Mouse (Mus musculus): Measurements from ENCODE around the gene Sema3d. TPM values are rescaled to one million over a fixed set of nuclear protein-coding genes. Genes with fewer than 3 reads are reported as not detected.

Sema3d gene
- polyA plus RNA-seq, 1 experiment from 2014 or later: 13.4 TPM

GRCm38 (mm10) chr5:12442176-12443105 is 59.3 kb downstream of the Sema3d start:
- 74% methylated on average over 7 of the region's 7 CpGs for WGBS
- Histone ChIP-seq H3K4me1 (no peaks in the 10 kb centered on the region), H3K4me3 (no peak overlapping the region), H3K4me2 (no peak overlapping the region), H3K9me3 (no peaks in the 10 kb centered on the region), H3K36me3 (no peaks in the 10 kb centered on the region), H3K27me3 (replicated peaks) (no peaks in the 10 kb centered on the region), H3K9ac (no peak overlapping the region), H3K27ac (replicated peaks) (no peak overlapping the region)
- no peak for ATAC-seq (ENCODE audit: extremely low read depth, insufficient number of reproducible peaks, low FRiP score, low TSS enrichment)

GRCm38 (mm10) chr5:12451089-12451488 is 67.9 kb downstream of the Sema3d start:
- H3K4me1 ChIP-seq: no peaks in the 10 kb centered on the region
- no peak overlapping the region for H3K27ac ChIP-seq (replicated peaks)
- no peaks in the 10 kb centered on the region for H3K36me3 ChIP-seq
- H3K4me3 ChIP-seq: no peak overlapping the region
- 79% methylated on average over 4 of the region's 4 CpGs for WGBS
- no peak overlapping the region for H3K4me2 ChIP-seq
- H3K27me3 ChIP-seq (replicated peaks): no peaks in the 10 kb centered on the region
- H3K9ac ChIP-seq: no peak overlapping the region
- no peak for ATAC-seq (ENCODE audit: extremely low read depth, insufficient number of reproducible peaks, low FRiP score, low TSS enrichment)
- H3K9me3 ChIP-seq: no peaks in the 10 kb centered on the region

- H3K4me3 ChIP-seq: no peak overlapping the region
- H3K9ac ChIP-seq: no peak overlapping the region
- H3K9me3 ChIP-seq: no peaks in the 10 kb centered on the region
- ATAC-seq (ENCODE audit: extremely low read depth, insufficient number of reproducible peaks, low FRiP score, low TSS enrichment): no peak
- H3K4me1 ChIP-seq: no peaks in the 10 kb centered on the region
- 63% methylated on average over 1 of the region's 1 CpGs for WGBS
- H3K27me3 ChIP-seq (replicated peaks): no peaks in the 10 kb centered on the region
- H3K36me3 ChIP-seq: no peaks in the 10 kb centered on the region
- no peak overlapping the region for H3K4me2 ChIP-seq
- no peak overlapping the region for H3K27ac ChIP-seq (replicated peaks)
Measured at GRCm38 (mm10) chr5:12454946-12455345, 71.8 kb downstream of the Sema3d start.

GRCm38 (mm10) chr5:12457509-12457908 is 74.3 kb downstream of the Sema3d start:
- Histone ChIP-seq H3K4me3 (no peak overlapping the region), H3K9me3 (no peaks in the 10 kb centered on the region), H3K27ac (replicated peaks) (no peak overlapping the region), H3K36me3 (no peaks in the 10 kb centered on the region), H3K4me2 (no peak overlapping the region), H3K27me3 (replicated peaks) (no peaks in the 10 kb centered on the region), H3K9ac (no peak overlapping the region), H3K4me1 (no peaks in the 10 kb centered on the region)
- 64% methylated on average over 1 of the region's 1 CpGs for WGBS
- no peak for ATAC-seq (ENCODE audit: extremely low read depth, insufficient number of reproducible peaks, low FRiP score, low TSS enrichment)

GRCm38 (mm10) chr5:12467568-12468336 is 84.6 kb downstream of the Sema3d start:
- Histone ChIP-seq H3K4me1 (no peaks in the 10 kb centered on the region), H3K27me3 (replicated peaks) (no peaks in the 10 kb centered on the region), H3K27ac (replicated peaks) (no peak overlapping the region), H3K36me3 (no peaks in the 10 kb centered on the region), H3K9ac (no peak overlapping the region), H3K4me2 (no peak overlapping the region), H3K9me3 (no peaks in the 10 kb centered on the region), H3K4me3 (no peak overlapping the region)
- no peak for ATAC-seq (ENCODE audit: extremely low read depth, insufficient number of reproducible peaks, low FRiP score, low TSS enrichment)
- WGBS: 55% methylated on average over 4 of the region's 4 CpGs

- H3K27me3 ChIP-seq (replicated peaks): no peaks in the 10 kb centered on the region
- H3K9me3 ChIP-seq: peaks cover 2% of the 10 kb centered on the region; the same call in 1 of the 2 replicates
- 50% methylated on average over 5 of the region's 5 CpGs for WGBS
- no peak overlapping the region for H3K9ac ChIP-seq
- H3K27ac ChIP-seq (replicated peaks): no peak overlapping the region
- no peak overlapping the region for H3K4me3 ChIP-seq
- no peak for ATAC-seq (ENCODE audit: extremely low read depth, insufficient number of reproducible peaks, low FRiP score, low TSS enrichment)
- no peak overlapping the region for H3K4me2 ChIP-seq
- peaks cover 9% of the 10 kb centered on the region for H3K4me1 ChIP-seq
- H3K36me3 ChIP-seq: no peaks in the 10 kb centered on the region
Measured at GRCm38 (mm10) chr5:12474904-12475638, 91.9 kb downstream of the Sema3d start.

- H3K27me3 ChIP-seq (replicated peaks): no peaks in the 10 kb centered on the region
- no peak for ATAC-seq (ENCODE audit: extremely low read depth, insufficient number of reproducible peaks, low FRiP score, low TSS enrichment)
- H3K36me3 ChIP-seq: no peaks in the 10 kb centered on the region
- peaks cover 2% of the 10 kb centered on the region; the same call in 1 of the 2 replicates for H3K9me3 ChIP-seq
- H3K4me3 ChIP-seq: no peak overlapping the region
- no peak overlapping the region for H3K4me2 ChIP-seq
- peaks cover 9% of the 10 kb centered on the region for H3K4me1 ChIP-seq
- no peak overlapping the region for H3K9ac ChIP-seq
- WGBS: 83% methylated on average over 4 of the region's 4 CpGs
- no peak overlapping the region for H3K27ac ChIP-seq (replicated peaks)
Measured at GRCm38 (mm10) chr5:12475639-12475916, 92.4 kb downstream of the Sema3d start.

GRCm38 (mm10) chr5:12487926-12488325 is 104.7 kb downstream of the Sema3d start:
- Histone ChIP-seq H3K27me3 (replicated peaks) (no peaks in the 10 kb centered on the region), H3K27ac (replicated peaks) (no peak overlapping the region), H3K9me3 (no peaks in the 10 kb centered on the region), H3K9ac (no peak overlapping the region), H3K4me3 (no peak overlapping the region), H3K4me2 (no peak overlapping the region), H3K4me1 (no peaks in the 10 kb centered on the region), H3K36me3 (no peaks in the 10 kb centered on the region)
- WGBS: 65% methylated on average over 2 of the region's 2 CpGs
- ATAC-seq (ENCODE audit: extremely low read depth, insufficient number of reproducible peaks, low FRiP score, low TSS enrichment): no peak

GRCm38 (mm10) chr5:12491704-12492103 is 108.5 kb downstream of the Sema3d start:
- H3K9me3 ChIP-seq: no peaks in the 10 kb centered on the region
- no peak overlapping the region for H3K4me3 ChIP-seq
- 77% methylated on average over 1 of the region's 1 CpGs for WGBS
- no peak overlapping the region for H3K9ac ChIP-seq
- no peaks in the 10 kb centered on the region for H3K4me1 ChIP-seq
- ATAC-seq (ENCODE audit: extremely low read depth, insufficient number of reproducible peaks, low FRiP score, low TSS enrichment): no peak
- no peaks in the 10 kb centered on the region for H3K27me3 ChIP-seq (replicated peaks)
- H3K4me2 ChIP-seq: no peak overlapping the region
- H3K27ac ChIP-seq (replicated peaks): no peak overlapping the region
- no peaks in the 10 kb centered on the region for H3K36me3 ChIP-seq

GRCm38 (mm10) chr5:12498227-12498928 is 115.2 kb downstream of the Sema3d start:
- no peaks in the 10 kb centered on the region for H3K9me3 ChIP-seq
- WGBS: 78% methylated on average over 6 of the region's 6 CpGs
- no peaks in the 10 kb centered on the region for H3K27me3 ChIP-seq (replicated peaks)
- no peak overlapping the region for H3K27ac ChIP-seq (replicated peaks)
- no peak overlapping the region for H3K4me2 ChIP-seq
- H3K9ac ChIP-seq: no peak overlapping the region
- no peak for ATAC-seq (ENCODE audit: extremely low read depth, insufficient number of reproducible peaks, low FRiP score, low TSS enrichment)
- H3K4me1 ChIP-seq: peaks cover 28% of the 10 kb centered on the region
- no peaks in the 10 kb centered on the region for H3K36me3 ChIP-seq
- H3K4me3 ChIP-seq: no peak overlapping the region

GRCm38 (mm10) chr5:12499037-12499436 is 115.9 kb downstream of the Sema3d start:
- H3K4me3 ChIP-seq: no peak overlapping the region
- H3K4me1 ChIP-seq: peaks cover 29% of the 10 kb centered on the region
- ATAC-seq (ENCODE audit: extremely low read depth, insufficient number of reproducible peaks, low FRiP score, low TSS enrichment): no peak
- no peak overlapping the region for H3K4me2 ChIP-seq
- H3K36me3 ChIP-seq: no peaks in the 10 kb centered on the region
- no peaks in the 10 kb centered on the region for H3K27me3 ChIP-seq (replicated peaks)
- peak overlapping the region; percentile 71 for H3K27ac ChIP-seq (replicated peaks)
- WGBS: 83% methylated on average over 5 of the region's 5 CpGs
- H3K9ac ChIP-seq: no peak overlapping the region
- no peaks in the 10 kb centered on the region for H3K9me3 ChIP-seq

Measured in heart, embryonic 13.5 days (tissue).